Mouse (Mus musculus): ENCODE data around the gene Pilra. TPM values are rescaled to one million over a fixed set of nuclear protein-coding genes. Genes with fewer than 3 reads are reported as not detected.

The Pilra gene
- polyA plus RNA-seq, 1 experiment from 2014 or later: 1.8 TPM

DNA sequence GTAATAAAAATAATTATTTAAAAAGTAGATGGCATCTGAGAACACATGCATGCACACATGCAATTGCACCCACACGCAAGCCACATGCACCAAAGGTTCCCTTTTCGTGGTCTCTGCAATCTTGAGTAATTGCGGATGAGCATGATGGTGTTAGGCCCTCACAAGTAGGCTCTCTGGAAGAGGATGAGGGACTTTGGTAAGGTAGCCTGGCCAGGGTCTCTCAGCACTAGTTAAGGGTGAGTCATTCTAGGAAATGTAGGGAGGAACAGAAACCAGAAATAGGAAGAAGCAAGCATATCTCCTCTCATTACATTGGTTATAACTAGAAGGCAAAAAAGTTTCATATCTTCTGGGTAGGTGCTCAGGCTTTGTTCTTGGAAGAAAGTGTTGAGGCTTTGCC lies 11.1 kb downstream of the Pilra start:
- no peak for DNase-seq (ENCODE audit: low spot score)

DNA sequence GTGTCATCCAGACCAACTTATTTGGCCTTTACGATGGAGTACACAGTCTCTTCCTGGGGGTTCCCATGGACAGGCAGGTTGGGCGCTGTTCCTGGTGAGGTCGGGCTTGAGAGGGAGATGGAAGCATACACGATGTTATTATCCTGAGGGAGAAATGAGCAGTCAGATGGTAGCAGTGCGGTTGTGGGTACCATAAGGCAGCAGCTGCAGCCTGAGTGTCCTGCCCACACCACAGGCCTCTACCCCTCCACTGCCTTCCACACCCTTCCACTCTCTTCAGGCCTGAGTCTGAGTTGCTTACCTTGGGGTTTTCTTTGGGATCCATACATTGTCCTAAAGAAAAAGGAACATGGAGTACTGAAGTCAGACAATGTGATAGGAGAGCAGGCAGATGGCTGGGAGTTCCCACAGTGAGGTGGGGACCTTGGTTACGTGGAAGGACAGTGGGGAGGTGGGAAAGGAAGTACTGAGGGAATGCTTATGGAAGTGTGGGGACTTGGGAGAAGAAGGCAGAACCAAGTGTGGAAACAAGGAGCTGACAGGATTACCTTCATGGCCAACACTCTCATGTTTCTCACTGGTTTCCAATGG lies 12.5 kb downstream of the Pilra start:
- DNase-seq (ENCODE audit: low spot score): no peak

DNA sequence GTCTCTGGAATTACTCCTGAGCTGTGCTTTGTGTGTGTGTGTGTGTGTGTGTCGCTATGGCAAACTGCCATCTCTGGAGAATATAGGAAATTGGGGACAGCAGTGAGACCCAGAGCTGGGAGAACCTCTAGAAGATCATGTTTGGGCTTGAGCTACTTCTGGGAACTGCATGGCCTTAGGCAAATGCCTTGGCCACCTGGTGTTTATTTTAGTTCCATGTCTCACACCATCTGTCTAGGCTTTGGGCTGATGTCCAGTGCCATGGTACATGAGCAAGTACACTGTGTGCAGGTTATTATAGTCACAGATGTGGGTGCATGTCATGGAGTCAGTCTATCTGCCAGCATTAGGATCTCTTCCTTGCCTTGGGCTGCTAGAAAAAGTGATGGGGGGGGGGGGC lies 13.5 kb downstream of the Pilra start:
- DNase-seq (ENCODE audit: low spot score): no peak

DNA sequence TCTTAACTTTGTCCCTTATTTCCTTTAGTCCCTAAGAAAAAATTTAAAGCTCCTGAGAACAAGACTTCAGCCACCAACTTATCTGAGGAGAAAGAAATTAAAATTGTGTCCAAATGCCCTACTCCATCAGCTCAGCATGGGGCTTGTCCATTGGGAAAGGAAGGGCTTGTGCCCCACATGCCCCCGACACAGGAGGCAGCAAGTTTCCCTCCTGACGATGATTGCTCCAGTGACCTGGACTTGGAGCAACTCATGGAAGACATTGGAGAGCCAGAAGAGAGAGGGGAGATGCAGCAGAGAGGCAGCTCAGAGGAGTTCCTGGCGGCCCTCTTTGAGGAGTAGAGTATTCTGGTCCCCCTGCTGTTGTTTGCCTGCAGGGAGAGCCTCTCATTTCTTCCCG lies 14.0 kb downstream of the Pilra start:
- no peak for DNase-seq (ENCODE audit: low spot score)

DNA sequence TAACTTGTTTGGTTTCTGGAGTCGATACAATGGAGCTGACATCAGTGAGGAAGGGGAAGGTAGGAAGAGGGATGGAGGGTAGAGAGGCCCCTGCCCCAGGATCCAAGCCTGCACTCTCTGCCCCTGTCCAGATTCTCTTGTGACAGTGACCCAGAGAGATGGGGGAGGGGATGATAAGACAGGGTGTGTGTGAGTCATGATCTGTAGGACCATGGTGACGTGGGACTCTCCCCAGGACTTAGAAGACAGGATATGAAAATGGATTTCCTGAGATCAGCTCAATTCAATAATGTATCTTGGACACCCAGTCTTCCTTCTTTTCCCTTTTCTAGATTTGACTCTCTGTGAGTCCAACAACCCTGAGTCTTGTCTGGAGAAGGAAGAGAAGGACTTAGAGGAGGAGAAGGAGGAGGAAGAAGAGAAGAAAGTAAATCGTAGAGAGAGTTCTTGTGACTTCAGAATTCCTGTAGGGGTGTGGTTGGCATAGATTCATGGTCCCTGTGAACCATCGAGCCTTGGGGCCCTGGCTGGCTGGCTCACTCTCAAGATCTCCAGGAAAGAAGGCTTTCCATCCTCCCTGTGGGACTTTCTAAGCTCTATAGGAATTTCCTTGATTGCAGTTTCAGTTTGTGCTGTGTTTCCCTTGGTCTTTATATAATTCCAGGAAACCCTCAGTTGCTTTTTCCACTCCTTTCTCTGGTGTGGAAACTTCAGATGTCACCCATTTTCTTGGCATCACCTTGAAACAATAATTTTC lies 18.4 kb downstream of the Pilra start:
- no peak for DNase-seq (ENCODE audit: low spot score)

DNA sequence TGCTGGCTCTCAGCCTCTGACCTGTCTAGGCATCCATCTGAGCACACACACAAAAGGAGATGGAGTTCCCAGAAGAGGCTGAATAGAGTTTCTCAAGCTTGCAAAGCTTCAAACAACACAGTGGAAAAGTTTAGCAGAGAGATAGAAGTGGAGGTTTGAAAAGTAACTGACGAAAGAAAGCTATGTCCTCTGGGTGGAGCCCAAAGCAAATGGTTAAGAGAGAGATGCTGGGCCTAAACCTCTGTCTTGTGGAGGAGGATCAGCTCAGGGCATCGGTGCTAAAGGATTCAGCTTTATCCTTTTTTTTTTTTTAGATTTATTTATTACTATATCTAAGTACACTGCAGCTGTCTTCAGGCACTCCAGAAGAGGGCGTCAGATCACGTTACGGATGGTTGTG lies 27.8 kb downstream of the Pilra start:
- no peak for DNase-seq (ENCODE audit: low spot score)

DNA sequence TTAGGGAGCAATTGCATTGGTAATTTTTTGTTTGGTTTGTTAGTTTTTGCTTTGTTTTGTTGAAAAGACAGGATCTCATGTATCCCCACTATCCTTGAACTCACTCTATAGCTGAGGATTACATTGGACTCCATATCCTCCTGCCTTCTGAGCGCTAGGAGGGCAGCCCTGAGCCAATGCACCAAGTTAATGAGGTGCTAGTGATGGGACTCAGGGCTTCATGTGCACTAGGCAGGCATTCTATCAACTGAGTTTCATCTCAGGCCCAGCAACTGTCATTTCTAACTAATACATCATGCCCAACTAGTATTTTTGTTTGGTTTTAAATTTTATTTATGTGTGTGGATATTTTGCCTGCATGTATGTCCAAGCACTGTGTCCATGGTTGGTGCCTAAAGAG lies 29.9 kb downstream of the Pilra start:
- DNase-seq (ENCODE audit: low spot score): no peak

DNA sequence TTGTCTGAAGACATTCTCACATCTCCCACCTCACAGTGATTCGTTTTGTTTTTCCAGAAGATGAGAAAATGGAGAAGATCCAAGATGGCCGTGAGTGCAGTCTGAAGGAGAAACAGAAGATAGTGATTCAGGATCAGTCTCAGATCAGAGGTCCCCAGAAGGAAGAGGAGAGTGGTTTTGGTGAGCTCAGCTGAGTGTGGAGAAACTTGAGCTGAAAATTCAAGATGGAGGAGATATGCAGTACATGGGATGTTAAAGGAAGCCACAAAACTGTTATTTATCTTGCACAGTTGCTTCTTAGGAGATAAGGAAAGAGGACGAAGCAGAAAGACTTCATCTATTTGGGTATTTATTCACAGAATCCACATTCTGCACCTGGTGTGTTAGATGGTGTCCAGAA lies 35.2 kb downstream of the Pilra start:
- no peak for DNase-seq (ENCODE audit: low spot score)

DNA sequence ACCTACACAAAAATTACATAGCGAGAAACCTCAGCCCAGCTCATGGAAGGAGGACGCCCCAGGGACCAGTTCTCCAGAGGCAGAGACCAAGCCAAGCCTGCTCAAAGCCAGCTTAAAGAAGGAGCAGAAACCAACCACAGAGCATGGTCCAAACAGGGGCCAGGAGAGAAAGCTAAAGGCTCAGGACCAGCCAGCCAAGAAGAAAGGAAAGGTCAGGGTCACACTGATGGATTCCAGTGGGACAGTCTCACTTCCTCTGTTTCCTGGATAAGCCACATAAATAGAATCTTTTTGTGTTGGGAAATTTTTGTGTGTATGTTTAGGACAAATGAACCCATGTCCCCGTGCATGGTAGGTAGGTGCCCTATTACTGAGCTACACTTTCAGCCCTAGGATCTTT lies 39.5 kb downstream of the Pilra start:
- no peak for DNase-seq (ENCODE audit: low spot score)

DNA sequence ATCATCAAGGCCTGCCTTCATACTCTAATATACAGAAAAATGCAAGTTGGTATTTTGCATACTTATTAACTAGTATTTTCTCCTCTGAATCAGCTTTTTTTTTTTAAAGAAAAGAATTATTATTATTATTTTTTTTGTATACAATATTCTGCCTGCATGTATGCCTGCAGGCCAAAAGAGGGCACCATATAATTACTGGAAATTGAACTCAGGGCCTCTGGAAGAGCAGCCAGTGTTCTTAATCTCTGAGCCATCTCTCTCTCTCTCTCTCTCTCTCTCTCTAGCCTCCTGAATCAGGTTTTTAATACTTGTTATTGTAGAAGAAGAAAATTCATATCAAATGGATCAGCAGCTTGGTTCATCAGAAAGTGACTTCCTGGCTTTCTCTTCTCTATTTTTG lies 44.5 kb downstream of the Pilra start:
- DNase-seq (ENCODE audit: low spot score): no peak

DNA sequence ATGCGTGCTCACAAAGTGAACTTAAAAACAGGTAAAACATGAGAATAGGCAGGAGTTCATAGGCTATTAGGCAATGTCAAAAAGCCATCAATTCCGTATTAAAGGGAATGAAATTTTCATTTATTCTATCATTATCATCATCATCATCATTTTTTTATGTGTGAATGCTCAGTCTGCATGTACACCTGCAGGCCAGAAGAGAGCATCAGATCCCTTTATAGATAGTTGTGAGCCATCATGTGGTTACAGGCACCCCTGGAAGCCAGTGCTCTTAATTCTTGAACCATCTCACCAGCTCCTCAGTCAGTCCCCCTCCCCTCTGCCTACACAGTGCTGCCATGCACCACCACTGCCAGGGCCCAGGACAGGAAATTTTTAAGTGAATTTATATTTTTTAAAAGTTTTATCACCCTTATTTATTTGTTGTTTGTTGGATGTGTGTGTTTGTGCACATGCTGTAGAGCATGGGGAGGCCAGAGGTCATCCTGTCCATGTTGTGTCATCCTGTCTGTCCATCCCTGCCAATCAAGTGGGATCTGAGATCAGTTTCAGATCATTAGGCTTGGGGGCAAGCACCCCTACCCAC lies 47.0 kb downstream of the Pilra start:
- no peak for DNase-seq (ENCODE audit: low spot score)

DNA sequence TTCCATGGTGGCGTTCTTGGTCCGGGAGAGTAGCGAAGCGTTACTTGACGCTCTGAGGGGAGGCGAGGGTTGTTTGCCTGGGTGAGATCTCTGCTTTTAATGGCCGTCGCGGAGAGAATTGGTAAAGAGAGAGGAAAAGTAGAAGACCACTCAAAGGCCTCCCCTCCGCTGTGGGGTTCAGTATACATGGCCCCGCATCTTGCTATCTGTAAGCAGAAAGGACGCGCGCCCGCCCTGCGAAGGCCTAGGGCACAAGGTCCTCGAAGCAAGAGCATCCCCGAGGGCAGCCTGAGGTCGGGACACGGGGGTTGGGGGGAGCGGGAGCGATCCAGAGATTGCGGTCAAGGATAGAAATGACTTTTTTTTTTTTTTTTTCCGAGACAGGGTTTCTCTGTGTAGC lies 47.9 kb downstream of the Pilra start:
- no peak for DNase-seq (ENCODE audit: low spot score)

DNA sequence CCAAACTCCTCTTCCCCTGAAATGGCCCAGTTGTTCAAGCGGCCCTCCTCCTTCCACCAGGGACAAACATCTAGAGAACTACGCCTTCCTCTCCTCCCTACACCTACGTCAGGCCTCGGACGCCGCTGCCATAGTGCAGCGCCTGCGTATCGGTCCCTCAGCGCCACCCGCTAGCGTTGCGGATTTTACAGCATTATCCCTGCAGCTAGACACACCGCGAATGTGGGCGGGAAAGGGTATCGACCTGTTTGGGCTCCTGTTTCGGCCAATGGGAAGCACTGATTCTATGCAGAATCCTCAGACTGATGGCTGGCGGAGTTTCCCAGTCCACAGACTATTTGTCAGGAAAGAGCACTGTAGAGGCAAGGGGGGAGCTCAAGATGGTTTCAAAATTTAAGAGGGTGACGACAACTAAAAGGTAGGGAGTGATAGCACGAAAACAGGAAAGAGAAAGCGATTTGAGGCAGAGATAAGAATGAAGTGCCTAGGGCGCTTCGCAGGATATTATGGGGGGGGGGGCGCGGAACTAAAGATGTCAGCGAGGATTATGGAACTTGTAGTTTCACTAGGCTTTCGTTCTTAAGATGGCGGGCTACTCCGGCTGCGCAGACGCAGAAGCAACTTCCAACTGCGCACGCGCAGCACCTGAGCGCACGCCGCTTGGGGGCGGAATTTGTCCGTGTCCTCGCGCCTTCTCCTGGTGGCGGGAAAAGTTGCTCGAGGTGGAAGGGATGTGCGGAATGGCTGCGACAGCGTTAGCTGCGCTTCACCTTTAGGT lies 48.7 kb downstream of the Pilra start, which contains the start of the genes Mepce and Zcwpw1:
Gene Mepce, minus strand, starts transcription at position 505 of the 778 bp plus-strand sequence.
Gene Zcwpw1, plus strand, starts transcription at position 648 of the 778 bp plus-strand sequence.
- peak; percentile 97 for DNase-seq (ENCODE audit: low spot score)

DNA sequence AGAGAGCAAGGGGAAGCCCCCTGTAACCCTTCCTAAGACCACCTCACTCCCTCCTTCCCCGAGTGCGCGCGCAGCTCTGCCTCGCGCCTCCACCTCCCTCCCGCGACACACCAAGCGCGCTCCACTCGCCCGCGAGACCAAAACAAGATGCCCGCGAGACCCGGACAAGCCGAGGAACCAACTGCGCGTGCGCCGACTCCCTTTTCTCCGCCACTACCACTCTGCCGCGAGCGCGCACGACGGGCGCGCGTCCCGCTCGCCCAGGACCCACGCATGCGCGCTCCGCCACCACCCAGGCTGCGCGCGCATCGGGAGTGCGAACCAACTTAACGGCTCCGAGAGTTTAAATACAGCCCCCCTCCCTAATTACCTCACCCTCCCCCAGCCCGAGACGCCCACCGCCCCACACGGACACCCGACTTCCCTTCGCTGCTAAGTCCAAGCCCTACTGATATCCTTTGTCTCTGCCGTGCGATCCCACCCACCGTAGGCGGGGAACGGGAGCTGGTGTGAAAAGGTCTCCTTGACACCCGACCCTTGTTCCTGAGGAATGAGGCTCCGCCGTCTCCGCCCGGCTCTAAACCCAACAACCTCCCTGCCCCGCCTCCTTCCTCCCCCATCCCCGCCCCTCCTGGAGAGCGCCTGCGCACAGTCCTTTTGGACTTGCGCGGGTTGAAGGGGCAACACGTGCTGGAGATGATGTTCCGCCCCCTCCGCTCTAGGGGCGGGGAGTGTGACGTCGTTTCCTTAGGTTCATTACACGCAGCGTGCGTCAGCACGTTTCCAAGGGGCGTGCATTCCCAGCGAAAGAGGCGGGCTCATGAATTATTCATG lies 49.8 kb downstream of the Pilra start:
- DNase-seq (ENCODE audit: low spot score): peak; percentile 100

DNA sequence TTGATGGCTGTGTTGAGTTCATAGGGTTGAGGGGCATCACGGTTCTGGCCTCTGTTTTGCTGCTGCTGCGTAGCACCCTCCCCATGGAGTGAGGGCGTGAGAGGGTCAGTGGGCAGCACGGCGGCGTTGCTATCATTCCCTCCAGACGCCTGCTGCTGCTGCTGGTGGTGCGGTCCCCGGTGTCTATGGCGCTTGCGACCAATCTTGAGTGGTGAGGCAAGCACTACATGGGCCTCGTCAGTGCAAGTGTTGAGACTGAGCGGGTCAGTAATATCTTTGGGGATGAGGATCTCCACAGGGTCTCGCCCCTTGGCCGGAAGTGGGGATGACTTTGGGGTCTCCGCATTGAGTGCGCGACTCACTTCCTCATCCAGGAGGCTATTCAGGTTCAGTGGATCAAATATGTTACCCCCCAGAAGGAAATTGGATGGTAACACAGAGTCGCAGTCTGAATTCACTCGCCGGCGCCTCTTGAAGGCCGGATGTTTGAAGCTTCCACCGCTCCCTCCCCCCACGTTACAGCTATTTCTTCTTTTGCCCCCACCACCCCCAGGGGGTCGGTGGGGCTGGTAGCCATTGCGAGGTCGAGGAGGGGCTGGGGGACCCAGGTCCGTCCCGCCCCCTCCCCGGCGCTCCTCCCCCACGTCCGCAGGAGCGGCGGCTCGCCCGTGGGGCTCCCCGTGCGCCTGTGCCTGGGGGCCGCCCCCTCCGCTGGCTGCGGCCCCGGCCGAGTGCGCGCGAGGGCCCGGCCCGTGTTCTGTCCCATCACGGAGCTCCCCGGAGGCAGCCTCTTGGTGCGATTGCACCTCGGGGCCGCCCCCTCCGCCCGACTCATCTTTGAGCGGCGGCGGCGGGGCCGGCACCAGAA lies 50.7 kb downstream of the Pilra start:
- peak; percentile 68 for DNase-seq (ENCODE audit: low spot score)

DNA sequence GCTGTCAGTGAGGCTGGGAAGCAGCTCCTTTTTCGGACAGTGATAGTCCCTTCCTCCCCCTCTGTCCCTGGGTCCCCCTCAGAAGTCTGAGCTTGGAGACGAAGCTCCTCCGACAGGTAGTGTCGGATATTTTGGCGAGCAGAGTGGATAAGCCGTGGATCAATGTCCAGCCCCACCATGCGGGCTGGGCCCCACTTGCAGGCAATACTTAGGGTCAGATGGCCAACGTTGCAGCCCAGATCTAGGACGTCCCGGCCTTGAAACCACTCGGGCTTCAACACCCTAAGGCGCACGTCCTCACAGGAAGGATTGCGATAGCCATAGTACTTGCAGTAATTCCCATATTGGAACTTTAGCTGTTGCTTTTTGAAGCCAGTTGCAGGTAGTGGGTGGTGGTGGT lies 51.5 kb downstream of the Pilra start:
- DNase-seq (ENCODE audit: low spot score): no peak

DNA sequence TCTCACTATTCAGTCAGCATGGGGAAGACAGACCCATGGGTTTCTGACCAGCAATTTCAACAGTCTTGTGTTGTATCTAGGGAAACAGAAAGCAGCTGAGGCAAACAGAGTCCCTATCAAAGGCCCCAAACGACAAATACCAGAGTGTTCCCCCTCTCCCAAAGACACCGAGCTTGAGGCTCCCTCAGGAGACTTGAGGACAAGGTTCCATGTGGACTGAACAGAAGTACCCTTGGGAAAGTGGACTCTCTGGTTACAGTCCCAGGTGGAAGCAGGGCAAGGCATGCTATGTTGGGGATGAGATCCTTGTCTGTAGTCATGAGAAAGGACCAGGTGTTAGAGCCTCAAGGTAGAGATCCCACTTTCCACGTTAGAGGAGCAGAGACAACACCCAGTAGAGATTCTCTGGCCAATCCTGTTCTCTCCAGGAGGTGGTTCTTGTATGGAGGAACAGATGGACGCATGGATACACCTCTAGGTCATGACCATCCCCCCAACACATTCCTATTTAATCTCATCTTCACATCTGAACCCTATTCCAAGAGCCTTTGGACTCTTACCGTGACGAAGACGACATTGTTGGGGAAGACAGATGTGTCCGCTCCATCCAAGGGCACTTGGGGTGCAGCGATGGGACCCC lies 52.1 kb downstream of the Pilra start:
- no peak for DNase-seq (ENCODE audit: low spot score)

DNA sequence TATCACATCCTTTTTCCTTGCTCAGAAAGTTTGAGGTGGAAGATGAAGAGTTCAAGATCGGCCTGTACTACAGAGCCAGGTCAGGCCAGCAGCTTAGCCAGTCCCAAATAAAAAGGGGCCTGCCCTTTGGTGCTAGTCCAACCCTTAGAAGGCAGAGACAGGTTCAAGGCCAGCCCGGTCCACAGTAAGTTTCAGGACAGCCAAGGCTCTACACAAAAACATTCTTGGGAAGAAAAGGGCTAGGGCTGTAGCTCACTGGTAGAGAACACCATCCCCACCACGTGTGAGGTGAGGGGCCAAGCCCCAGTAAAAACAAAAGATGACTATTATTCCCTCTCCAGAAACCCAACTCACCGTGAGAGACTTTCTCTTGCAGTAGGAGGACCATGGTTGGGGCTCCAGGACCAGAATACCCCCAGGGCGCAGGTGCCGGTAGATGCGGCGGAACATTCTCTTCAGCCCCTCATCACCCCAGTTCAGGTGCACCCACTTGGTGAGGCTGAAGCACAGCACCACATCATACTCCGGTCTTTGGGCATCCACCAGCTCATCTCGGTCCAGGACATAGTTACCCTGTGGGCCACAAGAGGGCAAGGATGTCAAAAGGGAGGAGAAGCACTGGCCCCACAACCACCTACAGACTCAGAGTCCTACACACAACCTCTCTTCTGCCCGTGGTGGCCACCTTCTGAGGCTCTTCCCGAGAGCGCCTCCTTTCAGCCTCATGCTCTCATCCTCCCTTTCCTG lies 53.1 kb downstream of the Pilra start:
- no peak for DNase-seq (ENCODE audit: low spot score)

DNA sequence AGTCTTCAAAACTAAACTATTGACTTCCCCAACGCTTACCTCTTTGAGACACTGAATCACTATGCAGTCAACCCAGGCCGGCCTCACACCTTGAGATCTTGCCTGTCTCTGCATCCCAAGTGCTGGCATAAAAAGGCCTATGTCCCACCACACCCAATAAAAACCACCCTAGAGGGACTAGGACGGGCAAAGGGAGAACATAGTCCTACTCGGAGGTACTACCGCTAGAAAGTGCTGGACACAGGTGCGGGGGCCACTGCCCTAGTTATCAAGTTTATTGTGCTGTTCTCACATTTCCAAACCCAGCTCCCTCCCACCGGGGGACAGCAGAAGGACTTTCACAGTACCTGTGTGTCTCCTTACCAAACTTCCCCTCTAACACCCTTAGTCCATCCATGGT lies 54.4 kb downstream of the Pilra start:
- no peak for DNase-seq (ENCODE audit: low spot score)
